Mouse (Mus musculus) small intestine, adult 10 weeks (tissue): ENCODE data around the gene Alkbh8. TPM values are rescaled to one million over a fixed set of nuclear protein-coding genes. Genes with fewer than 3 reads are reported as not detected.

Experiments
- polyA plus RNA-seq: library from polyadenylated mRNA; stranded (reverse); fragments of 350-450 nt; fragmentation: Illumina TruSeq; extraction: RNeasy Lipid Tissue Mini Kit (QIAGEN cat#74804); gene quantifications from one replicate; pipeline ENCODE4 v1.2.3, GENCODE M21; 2014; ENCODE audit warnings: low replicate concordance

The Alkbh8 gene
- 27.7 TPM for polyA plus RNA-seq

DNA sequence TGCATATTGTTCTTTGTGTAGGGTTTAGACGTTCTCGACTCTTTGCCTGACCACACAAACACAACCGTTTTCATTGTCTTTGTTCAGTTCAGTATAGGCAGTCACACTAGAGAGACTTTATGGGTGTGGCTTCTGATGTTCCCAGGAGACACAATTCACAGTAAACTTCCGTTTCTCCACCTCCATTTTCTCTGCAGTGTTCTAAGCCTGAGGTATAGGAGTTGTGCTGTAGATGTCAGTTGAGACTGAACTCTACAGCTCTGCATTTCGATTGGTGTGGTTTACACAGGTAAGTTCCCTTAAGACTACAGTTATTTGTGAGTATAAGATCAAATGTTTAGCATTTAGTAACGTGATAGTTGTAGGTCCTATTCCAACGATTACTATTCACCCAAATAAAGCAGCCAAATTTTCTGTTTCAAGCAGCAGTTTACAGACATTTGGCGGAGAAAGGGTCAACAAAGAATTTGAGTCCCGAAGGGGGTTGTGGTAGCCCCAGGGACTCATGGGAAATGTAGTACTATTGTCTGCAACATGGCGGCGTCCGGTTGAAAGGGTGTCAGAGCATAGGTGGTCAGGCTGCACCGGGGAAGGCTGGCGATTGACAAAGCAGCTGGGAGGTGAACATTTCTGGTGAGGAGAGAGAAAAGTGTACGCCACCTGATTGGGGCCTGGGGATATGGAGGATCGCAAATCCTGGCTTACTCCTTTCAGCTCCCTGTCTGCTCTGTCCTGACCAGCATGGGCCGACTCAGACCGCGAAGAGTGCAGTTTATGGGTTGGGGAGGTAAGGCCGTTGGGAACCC lies at the start of gene Alkbh8:
TSS of gene Alkbh8 (plus strand) at position 179 of the 806 bp plus-strand sequence.

DNA sequence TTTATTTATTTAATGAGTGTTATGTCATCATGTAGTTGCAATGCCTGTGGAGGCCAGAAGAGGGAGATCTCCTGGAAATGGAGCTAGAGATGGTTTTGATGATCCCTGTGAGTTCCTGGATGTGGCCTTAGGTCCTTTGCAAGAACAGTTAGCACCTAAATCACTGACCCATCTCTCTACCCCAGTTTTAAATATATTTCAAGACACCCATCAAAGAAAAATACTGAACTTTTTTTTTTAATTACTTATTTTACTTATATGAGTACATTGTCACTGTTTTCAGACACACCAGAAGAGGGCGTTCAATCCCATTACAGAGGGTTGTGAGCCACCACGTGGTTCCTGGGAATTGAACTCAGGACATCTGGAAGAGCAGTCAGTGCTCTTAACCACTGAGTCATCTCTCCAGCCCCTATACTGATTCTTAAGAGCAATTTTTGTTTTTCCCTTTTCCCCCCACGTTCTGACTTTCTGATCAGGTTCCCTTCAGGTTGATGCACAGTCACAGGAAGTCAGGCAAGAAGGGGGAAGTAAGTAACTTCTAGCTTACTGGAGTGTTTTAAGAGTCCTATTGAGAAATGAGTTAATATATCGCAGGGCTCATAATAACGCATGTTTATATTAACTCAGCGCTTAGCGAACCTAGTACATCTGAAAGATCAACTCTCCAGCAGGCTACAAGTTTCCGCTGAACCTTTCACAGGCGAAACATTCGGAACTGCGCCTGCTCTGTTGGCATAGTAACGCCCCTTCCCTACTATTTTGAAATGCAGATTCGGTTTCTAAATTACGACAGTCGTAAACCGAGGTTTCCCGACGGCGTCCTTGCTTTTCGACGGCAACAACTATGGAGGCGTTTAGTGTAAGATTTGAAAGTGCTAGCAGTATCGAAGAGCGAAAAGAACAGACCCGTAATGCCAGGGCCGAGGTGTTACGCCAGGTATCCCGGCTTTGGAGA lies 68.6 kb downstream of the Alkbh8 start, which contains the start of gene Cwf19l2:
TSS of gene Cwf19l2 (plus strand) at position 342 of the 958 bp plus-strand sequence.

Other genes starting within 250 kb of the Alkbh8 start
- gene Cwf19l2, start 68.5 kb downstream of the Alkbh8 start, polyA plus RNA-seq: 28.2 TPM
- 0.33 TPM for gene Gucy1a2, start 197.6 kb downstream of the Alkbh8 start, polyA plus RNA-seq